Mouse (Mus musculus) induced T-regulatory cell, adult 2 months (primary cell): ENCODE measurements around the gene Nop2.

Source experiments
- DNase-seq: peaks from one replicate; pipeline ENCODE4 v3.0.0-alpha.2; 2012; ENCODE audit warnings: low read depth

Gene Nop2

GRCm38 (mm10) chr6:125131302-125132156, at the start of gene Nop2:
Gene Nop2, plus strand, starts transcription at chr6:125131909.
- peak; percentile 98 for DNase-seq

DNA sequence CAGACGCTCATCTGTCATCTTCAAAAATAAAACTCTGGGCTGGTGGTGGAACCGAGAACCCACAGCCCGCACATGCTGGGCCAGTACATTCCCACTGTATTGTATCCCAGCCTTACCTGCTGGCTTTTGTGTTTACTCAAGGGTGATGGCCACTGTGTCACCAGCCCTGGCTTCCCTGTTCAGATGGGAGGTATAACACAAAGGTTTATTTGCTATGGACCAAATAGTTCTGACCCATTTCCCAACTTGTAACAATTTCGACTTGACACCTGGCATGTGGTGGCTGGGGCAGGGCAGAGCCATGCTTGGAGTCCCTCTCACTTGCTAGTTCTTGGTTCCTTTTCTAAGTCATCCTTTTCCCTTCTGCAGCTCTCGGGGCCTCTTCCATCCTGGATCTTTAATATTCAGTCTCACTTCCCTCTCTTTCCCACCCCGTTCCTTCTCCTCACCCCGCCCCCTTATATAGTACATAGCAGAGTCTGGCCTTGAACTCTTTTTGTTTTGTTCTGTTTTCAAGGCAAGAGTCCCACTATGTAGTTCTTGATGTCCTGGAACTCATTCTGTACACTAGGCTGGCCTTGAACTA, 48.8 kb upstream of the Nop2 start:
- DNase-seq = no peak

DNA sequence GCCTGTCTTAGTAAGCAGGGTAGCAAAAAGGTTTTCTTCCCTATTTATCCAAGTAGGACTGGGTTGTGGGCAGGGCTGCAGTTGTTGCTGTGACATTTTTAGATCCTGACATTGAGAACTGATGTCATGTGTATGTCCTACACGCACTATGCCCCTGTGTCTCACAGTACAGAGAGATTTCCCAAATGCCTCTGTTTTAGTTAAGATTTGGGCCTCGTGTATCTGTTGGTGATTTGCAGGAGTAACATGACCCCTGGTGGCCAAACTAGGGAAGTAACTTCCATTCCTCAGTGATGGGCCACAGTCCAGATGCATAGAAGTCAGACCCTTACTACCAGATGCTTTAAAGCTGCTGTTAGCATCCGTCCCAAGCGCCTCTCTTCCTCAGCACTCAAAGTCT, 47.3 kb upstream of the Nop2 start:
- peak; percentile 83 for DNase-seq

GRCm38 (mm10) chr6:125087937-125088336, 43.8 kb upstream of the Nop2 start:
- no peak for DNase-seq

DNA sequence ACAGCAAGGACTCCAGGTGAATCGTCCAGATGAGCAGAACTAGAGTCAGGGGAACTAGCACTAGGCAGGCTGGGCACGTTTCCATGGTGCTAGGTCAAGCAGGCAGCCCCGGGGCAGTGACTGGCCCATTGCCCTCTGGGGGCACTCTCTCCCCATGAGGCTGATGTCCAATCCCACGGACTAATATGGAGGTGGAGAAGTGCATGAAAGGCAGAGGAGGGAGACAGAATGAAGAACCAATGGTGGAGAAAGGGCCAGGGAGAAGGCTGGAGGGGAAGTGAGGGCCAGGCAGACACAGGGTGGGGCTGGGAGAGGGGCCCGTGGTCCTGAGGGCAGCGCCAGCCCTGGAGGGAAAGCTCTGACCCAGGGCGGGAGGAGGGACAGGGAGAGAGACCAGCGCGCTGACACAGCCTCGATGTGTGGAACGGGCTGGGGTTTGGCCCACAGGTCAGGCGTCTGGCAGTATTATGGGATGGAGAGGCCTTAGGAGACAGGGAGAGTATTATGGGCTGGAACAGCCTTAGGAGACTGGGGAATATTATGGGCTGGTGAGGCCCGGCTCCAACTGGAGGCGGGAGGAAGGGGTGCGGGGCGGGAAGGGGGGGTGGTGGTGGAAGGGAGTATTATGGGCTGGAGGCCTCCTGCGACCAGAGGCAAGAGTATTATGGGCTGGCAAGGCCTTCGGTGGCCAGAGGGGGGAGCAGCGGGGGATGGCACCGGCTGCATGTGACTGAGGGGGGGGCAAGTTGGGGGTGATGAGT, 43.0 kb upstream of the Nop2 start:
- DNase-seq = no peak

GRCm38 (mm10) chr6:125089521-125090321, 42.0 kb upstream of the Nop2 start:
- peak; percentile 61 for DNase-seq

- no peak for DNase-seq
Observed at GRCm38 (mm10) chr6:125090341-125091085, 41.2 kb upstream of the Nop2 start.

DNA sequence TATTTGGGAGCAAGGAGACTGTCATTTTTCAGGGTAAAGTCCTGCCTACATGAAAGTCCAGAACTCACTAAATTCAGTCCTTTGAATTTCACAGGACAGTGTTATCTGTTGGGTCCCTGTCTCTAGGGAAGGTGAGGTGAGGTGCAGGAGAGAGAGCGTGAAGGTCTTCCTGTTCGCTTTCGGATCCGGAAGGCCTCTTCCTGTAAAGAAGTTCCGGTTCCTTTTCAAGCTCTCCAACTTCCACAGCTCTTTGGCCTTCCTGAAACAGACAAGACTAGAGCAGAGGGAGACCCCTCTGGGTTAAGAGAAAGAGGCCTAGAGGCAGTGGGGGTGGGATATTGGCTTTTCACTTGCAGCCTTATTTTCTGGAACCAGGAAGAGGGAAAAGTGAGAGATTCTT, 39.3 kb upstream of the Nop2 start:
- DNase-seq = peak; percentile 53

DNA sequence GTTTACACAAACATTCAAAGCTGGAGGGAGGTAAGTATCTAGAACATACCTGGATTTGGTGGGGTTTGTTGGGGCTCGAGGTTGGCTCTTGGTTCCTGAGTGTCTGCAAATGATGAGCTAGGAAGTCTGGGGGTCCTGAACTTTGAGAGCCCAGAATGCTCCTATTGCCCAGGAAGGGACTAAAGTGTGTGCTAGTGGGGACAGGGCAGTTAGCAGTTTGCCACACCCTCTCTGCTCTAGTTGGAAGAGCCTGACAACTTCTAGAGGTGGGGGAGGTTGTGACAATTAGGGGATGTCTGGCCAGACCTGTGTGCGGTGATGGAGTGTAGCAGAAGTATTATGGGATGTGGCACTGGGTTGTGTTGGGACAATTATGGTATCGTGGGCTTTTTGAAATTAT, 36.9 kb upstream of the Nop2 start:
- DNase-seq = peak; percentile 59

DNA sequence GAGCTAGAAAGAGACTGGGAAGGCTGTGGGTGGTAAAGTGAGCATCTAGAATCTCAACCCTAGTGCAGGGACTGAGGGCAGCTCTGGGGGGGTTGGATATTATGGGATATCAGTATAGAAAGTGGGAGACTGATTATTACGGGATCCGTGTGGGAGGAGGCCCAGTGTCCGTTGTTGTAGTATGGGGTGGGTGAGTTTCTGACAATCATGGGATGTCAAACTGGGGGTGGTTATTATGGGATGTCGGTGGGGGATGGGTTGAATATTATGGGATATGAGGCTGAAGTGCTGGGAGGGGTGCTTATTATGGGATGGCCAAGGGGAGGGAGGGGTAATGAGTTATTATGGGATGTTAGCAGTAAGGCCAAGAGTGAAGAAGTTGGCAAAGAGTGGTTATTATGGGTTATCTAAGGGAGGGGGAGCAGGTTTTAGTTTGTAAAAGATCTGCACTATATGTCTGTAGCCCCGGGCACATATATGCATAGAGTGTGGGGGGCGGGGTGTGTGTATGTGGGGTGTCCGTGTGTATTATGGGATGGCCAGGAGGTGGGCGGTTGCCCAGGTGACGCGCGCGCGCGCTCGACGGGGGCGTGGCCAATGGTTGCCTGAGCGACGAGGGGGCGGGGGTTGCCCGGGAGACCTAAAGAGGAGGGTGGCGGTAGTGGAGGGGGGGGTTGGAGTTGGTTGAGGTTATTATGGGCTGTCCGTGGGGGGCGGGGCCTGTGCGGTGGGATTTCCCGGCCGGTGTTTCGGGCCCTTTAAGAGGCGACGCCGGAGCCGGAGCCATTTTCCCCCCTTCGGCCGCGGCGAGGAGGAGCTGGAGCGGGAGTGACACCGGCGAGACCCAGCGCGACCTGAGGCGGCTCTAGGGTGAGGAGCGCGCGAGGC, 36.1 kb upstream of the Nop2 start, which contains the start of gene Chd4:
Gene Chd4, plus strand, starts transcription at position 591 of the 888 bp plus-strand sequence.
- DNase-seq = peak; percentile 96

GRCm38 (mm10) chr6:125096279-125096596, 35.5 kb upstream of the Nop2 start:
- DNase-seq = no peak

- peak; percentile 78 for DNase-seq
Observed at GRCm38 (mm10) chr6:125096597-125097345, 34.9 kb upstream of the Nop2 start.

DNA sequence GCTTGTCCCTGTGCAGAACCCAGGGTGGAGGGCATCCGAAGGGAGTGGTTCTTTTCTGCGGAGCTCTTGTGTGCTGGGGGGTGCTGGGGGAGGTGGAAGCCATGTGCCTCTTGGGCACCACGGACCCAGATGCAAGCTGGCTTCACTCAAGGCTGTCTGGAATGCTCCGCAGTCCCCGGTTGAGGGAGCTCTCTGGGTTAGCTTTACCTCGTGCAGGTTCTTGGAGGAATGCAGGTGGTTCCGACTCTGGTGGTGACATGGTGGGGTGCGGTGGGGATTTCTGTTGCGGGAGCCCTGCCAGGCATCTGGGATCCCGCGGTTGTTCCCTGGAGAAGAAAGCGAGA, 34.4 kb upstream of the Nop2 start:
- DNase-seq = no peak

GRCm38 (mm10) chr6:125097951-125098350, 33.8 kb upstream of the Nop2 start:
- peak; percentile 28 for DNase-seq

DNA sequence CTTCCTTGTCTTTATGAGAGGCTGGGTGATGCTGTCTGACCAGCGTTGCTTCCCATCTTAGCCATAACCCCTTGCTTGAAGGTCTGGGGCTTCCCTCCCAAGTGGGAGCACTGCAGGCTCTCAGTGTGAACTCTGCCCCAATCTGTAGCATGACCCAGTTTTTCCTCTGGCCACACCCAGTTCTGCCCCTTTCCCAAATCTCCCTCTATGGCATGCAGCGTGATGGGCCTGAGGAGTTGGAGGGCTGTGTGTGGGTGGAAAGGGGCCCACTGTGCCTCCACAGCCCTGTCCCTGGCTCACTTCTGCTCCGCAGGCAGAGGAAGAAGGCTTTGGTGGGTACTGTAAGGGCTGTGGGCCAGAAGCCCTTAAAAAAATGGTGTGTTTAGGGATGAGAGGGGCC, 33.2 kb upstream of the Nop2 start:
- peak; percentile 43 for DNase-seq

DNA sequence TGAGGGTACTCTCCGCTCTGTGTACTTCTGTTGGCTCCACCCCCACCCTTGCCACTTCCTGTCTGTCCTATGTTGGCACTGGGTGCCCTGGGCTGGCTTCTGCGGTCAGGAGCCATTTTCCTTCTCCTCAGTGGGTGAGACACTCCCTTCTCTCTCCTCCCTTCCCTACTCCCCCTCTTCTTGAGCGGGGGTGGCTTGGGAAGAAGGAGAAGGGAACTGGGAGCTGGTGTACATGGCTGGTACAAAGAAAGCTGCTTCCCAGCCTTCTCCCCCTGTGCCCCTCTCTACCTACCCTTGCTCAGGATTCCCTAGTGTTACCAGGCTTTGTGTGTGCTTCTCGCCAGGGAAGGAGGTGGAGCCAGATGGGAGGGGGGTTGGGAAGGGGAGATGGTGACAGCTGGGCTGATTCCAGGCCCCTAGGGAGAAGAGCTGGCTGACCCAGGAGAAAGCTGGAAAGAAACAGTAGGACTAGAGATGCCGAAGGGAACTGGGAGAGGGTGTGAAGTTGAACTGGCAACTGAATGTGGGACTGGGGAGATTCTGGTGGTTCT, 32.2 kb upstream of the Nop2 start:
- DNase-seq = peak; percentile 85

GRCm38 (mm10) chr6:125101444-125101843, 30.3 kb upstream of the Nop2 start:
- no peak for DNase-seq

DNA sequence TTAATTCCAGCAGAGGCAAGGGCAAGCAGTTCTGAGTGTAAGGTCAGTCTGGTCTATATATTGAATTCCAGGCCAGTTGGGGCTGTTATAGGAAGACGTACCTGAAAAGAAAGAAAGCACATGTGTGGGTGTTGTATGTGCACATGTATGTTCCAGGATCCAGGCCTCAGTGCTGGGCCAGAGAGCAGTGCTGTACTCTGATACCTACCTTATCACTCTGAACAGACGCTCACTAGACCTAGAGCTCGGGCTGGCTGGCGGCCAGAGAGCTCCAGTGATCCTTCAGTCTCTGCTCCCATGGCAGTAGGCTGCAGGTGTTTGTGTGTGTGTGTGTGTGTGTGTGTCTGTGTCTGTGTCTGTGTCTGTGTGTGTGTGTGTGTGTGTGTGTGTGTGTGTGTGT, 27.5 kb upstream of the Nop2 start:
- DNase-seq = no peak

DNA sequence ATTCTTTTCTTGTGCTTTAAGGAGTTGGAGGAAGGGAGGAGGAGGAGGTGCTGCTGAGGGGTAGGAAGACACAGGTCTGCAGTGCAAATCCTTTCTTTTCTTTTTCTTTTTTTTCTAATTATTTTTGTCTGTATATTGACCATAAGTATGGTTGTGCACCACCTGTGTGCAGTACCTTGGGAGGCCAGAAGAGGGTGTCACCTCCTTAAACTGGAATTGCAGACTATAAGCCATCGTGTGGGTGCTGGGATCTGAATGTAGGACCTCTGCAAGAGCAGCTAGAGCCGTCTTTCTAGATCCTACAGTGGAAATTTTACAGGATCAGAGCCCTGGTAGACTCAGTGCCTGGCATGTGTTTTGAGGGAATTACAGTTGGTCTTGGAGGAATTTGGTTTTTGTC, 24.0 kb upstream of the Nop2 start:
- peak; percentile 48 for DNase-seq
